Mouse (Mus musculus) heart, postnatal 14 days (tissue): Measurements from ENCODE around the gene Bphl. TPM values are rescaled to one million over a fixed set of nuclear protein-coding genes. Genes with fewer than 3 reads are reported as not detected.

Experiments
- DNase-seq, 2 experiments: peaks; one replicate each; pipeline ENCODE4 v3.0.0; 2021 to 2022
- intact Hi-C: fragments of 180-260 bp; cut with DNase I; formaldehyde crosslinking; loops from one replicate; pipeline ENCODE4 v1.15.1; 2025
- long read RNA-seq, 2 experiments: library from polyadenylated mRNA; stranded (forward); transcript quantifications; one replicate each; pipeline ENCODE4 v2.0.0; 2021
- total RNA-seq, 2 experiments: library from RNA; stranded (reverse); gene quantifications; 2 replicates each; pipeline ENCODE4 v1.2.3; 2021

Bphl gene
- 10 to 100 TPM; 34.0 to 34.7 TPM for total RNA-seq
- long read RNA-seq, experiment 1, transcript Bphl-201 (7 exons, 1,253 nt) = major isoform, 67 of 77 reads
- long read RNA-seq, experiment 1, partial matches to known transcripts = 8 of 77 reads
- long read RNA-seq, experiment 1, other reads (novel, unspliced or antisense) = 1 of 77 reads
- long read RNA-seq, experiment 2, transcript Bphl-201 (7 exons, 1,253 nt) = major isoform, 47 of 60 reads
- long read RNA-seq, experiment 2, partial matches to known transcripts = 6 of 60 reads
- long read RNA-seq, experiment 2, other reads (novel, unspliced or antisense) = 6 of 60 reads

DNA sequence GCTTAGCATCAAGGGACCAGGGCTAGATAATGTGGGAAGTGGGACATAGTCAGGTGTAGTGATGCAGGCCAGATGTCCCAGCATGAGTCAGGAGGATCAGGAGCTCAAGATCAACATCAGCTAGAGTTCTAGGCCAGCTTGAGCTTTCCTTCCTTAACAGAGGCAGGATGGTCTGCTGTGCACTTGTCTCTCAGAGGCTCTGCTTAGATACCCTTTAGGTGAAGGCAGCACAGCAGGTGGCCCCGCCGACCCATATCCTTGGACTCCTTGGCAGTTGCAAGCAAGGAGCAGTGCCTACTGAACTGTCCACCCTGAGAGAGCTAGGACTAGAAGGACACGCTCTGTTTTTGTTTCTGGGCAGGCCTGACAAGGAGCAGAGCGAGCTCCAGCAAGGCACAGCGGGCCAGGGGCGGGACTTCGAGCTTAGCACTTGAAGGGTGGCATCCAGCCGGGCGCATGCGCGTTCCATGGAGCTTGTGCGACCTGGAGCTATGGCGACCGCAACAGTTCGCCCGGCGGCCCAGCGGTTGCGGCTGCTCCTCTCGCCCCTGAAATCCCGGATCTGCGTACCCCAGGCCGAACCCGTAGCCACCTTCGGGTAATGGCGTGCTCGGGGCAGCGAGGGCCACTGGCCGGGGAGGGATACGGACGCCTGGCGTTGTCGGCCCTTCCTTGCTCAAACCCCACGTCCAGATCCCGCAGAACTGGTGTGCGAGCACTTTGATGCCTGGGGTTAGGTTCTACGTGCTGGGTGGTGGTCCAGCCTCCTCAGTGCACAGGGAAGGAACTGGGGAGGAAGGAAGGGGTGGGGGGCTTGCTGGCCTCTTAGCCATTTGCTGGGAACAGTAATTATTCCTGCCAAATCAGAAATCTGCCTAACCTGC is at the start of gene Bphl:
Bphl (plus strand) TSS at position 426 of the 884 bp plus-strand sequence.
- peak; percentile 93 to 94 for DNase-seq
- intact Hi-C loops = no loop called here

DNA sequence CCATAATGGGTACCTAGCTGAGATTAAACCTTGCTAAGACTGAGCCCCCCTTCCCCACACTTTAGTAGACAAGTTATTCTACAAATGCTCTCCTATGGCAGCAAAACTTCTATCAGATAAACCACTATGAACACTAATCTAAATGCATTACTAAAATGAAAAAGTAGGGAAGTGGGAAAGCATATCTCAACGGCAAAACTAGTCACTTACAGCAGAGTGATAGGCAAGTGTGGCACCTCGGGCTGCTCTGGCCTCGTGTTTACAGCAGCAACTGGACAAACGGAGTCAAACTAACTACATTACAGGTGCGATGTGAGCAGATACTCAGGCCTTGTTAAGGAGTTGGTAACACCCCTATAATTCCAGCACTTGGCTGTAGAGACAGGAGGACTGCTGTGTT is 47.8 kb upstream of the Bphl start:
- DNase-seq = no peak
- intact Hi-C loops = no loop called here

DNA sequence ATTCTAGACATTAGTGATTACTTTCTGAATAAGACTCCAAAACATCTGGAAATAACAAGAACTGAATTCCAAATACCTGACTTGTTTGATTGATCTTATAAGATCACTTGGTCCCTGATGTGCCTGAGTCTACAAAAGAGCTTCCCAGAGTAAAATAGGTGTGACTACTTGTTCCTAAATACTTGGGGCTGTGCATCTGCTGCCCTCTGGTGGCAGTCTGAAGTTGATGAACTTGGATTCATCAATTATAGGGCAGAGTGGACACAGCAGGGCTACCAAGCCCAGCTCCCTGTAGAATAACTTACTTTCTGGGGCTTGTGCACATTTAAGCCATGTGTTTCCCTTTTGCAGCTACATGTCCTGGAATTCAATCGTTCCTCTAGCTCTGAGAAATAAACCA is 42.2 kb upstream of the Bphl start:
- intact Hi-C loops = no loop called here
- DNase-seq = peak; percentile 78 to 81

- intact Hi-C loops = no loop called here
- DNase-seq = peak; percentile 89 to 93
These were observed 35.1 kb upstream of the Bphl start, which contains the start of the genes Ripk1 and Serpinb6a for GRCm38 (mm10) chr13:34002058-34003006. Gene Ripk1 (plus strand): TSS chr13:34002363. Gene Serpinb6a (minus strand): TSS chr13:34002794.

DNA sequence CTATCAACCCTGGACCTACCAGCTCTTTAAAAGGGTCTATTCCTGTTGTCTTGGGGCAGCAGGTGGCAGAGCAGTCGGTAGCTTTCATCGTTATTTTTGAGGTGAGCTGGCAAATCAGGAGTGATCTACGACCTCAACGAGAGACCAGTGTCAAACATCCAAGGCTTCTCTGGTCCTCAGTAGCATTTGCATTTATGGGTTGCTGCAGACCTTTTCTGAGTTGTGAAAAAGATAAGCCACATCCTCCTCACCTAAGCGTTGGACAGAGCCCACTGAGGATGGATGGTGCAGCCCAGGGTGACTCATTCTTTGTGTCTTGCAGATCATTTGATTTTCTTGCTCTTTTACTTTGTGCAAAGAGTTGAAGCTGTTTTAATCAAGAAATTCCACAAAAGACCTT is 34.3 kb upstream of the Bphl start:
- no peak for DNase-seq
- intact Hi-C loops = no loop called here

GRCm38 (mm10) chr13:34007234-34007633 is 30.2 kb upstream of the Bphl start:
- intact Hi-C loops = no loop called here
- no peak for DNase-seq

- DNase-seq = no peak
- intact Hi-C loops = no loop called here
These were observed 20.3 kb upstream of the Bphl start for GRCm38 (mm10) chr13:34016927-34017569.

- intact Hi-C loops = no loop called here
These were observed 18.9 kb upstream of the Bphl start for GRCm38 (mm10) chr13:34018521-34018920.

GRCm38 (mm10) chr13:34021998-34022397 is 15.4 kb upstream of the Bphl start:
- intact Hi-C loops = no loop called here
- no peak for DNase-seq

More at GRCm38 (mm10) chr13:34018521-34018920, 18.9 kb upstream of the Bphl start:
- no peak for DNase-seq

DNA sequence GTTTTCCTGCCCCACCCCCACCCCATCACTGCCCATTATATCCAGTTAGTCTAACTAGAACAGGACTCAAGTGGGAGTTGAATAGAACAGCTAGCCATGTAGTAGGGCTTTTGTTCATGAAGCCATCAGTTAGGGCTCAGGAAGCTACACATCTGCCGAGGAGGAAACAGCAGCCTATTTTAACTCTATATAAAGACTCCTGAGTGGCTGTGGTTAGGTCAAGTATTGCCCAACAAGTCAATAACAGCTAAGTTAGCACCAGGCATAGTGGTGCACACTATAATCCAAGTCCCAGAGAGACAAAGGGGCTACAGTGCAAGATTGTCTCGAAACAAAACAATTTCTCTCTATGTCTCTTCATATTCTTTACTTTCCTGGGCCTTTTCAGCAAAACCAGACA is 5.4 kb upstream of the Bphl start:
- no peak for DNase-seq
- intact Hi-C loops = no loop called here

DNA sequence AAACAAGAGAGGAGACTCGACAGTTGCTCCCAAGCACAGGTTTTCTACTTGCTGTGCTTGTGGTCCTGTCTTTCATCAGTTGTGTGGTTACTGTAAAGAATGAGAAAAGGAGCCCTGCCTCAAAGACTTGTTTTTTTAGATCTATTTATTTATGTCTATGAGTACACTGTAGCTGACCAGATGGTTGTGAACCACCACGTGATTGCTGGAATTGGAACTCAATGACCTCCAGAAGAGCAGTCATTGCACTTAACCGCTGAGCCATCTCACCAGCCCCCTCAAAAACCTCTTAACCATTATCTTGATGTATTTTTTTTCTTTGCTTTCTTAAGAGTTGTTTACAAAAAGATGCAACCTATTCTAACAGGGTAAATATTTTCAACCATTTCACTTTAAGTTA is 2.0 kb upstream of the Bphl start:
- no peak for DNase-seq
- intact Hi-C loops = no loop called here

- DNase-seq = no peak
- intact Hi-C loops = no loop called here
These were observed 671 bp upstream of the Bphl start for GRCm38 (mm10) chr13:34036726-34037125.

GRCm38 (mm10) chr13:34038056-34038432 is 647 bp downstream of the Bphl start:
- DNase-seq = peak in 1 of 2 experiments; percentile 16

DNA sequence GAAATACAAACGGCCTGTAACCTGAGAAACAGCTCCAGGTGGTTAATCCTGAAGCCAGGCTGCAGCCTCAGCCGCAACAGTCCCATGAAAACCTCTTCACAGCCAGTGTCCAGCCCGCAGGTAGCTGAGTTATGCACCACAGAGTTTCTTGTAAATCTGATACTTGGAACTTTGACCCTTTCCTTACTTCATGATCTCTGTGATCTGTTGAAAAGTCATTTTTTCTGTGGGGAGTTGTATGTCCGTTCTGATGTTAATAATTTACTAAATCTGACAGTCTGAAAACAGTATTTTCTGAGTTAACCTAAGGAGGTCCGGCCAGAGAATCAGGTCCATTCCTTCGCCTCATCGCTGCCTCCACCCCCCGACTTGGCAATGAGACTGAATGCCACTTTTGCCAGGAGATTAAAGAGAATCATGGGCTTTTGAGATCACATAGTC is 1.5 kb downstream of the Bphl start:
- intact Hi-C loops = no loop called here

More at GRCm38 (mm10) chr13:34038056-34038432, 647 bp downstream of the Bphl start:
- intact Hi-C loops = no loop called here

GRCm38 (mm10) chr13:34040091-34040490 is 2.7 kb downstream of the Bphl start:
- intact Hi-C loops = loop anchor here (10.0 kb wide), 2 partner anchors 595 to 835 kb away; partner anchors contain the start of gene Prpf4b

More for the DNA sequence above, 1.5 kb downstream of the Bphl start:
- DNase-seq = no peak

GRCm38 (mm10) chr13:34043716-34044393 is 6.5 kb downstream of the Bphl start:
- DNase-seq = no peak
- intact Hi-C loops = loop anchor here (10.0 kb wide), 2 partner anchors 591 to 831 kb away; partner anchors contain the start of gene Prpf4b

More at GRCm38 (mm10) chr13:34040091-34040490, 2.7 kb downstream of the Bphl start:
- DNase-seq = no peak

- intact Hi-C loops = loop anchor here (1.0 to 10.0 kb wide), 3 partner anchors 110 to 829 kb away; partner anchors contain the start of gene Prpf4b
- DNase-seq = no peak
These were observed 8.3 kb downstream of the Bphl start for GRCm38 (mm10) chr13:34045511-34046249.

- intact Hi-C loops = loop anchor here (1.0 to 10.0 kb wide), 3 partner anchors 109 to 828 kb away; partner anchors contain the start of gene Prpf4b
These were observed 9.1 kb downstream of the Bphl start for GRCm38 (mm10) chr13:34046421-34047012.

More at GRCm38 (mm10) chr13:34046421-34047012, 9.1 kb downstream of the Bphl start:
- peak; percentile 81 to 87 for DNase-seq
